Mouse (Mus musculus) kidney, postnatal 0 days (tissue): ENCODE results near the gene Erich3. TPM values are rescaled to one million over a fixed set of nuclear protein-coding genes. Genes with fewer than 3 reads are reported as not detected.

ENCODE experiments used
- ATAC-seq: fragments of 200-750 bp; cut with Nextera tagmentation; replicated peaks from 2 replicates; pipeline ENCODE4 v1.8.0; 2017; ENCODE audit warnings: low read depth, moderate number of reproducible peaks, moderate TSS enrichment, moderate library complexity; ENCODE audit not compliant: low FRiP score
- DNase-seq: peaks from one replicate; pipeline ENCODE4 v3.0.0-alpha.2; 2016; ENCODE audit warnings: low spot score
- H3K27ac ChIP-seq: fragments of 300-500 bp; sonication (generic); 2 replicates; pipeline ENCODE4 v1.5.1; 2014; ENCODE audit warnings: mild to moderate bottlenecking
- H3K27me3 ChIP-seq: fragments of 300-500 bp; sonication (generic); 2 replicates; pipeline ENCODE4 v1.6.1; 2014; ENCODE audit warnings: low read length, mixed read lengths; ENCODE audit not compliant: insufficient read depth
- H3K36me3 ChIP-seq: fragments of 300-500 bp; sonication (generic); 2 replicates; pipeline ENCODE4 v1.6.1; 2014; ENCODE audit warnings: low read length, mixed read lengths; ENCODE audit not compliant: insufficient read depth
- H3K4me1 ChIP-seq: fragments of 300-500 bp; sonication (generic); replicated peaks from 2 replicates; pipeline ENCODE4 v1.6.1; 2014; ENCODE audit warnings: antibody characterized with exemption, low read length, mixed read lengths; ENCODE audit not compliant: insufficient read depth
- H3K4me2 ChIP-seq: fragments of 300-500 bp; sonication (generic); 2 replicates; pipeline ENCODE4 v1.6.1; 2014; ENCODE audit warnings: mild to moderate bottlenecking, low read length, moderate library complexity, mixed read lengths
- H3K4me3 ChIP-seq: fragments of 300-500 bp; sonication (generic); replicated peaks from 2 replicates; pipeline ENCODE4 v1.5.1; 2014; ENCODE audit warnings: low read depth, low read length
- H3K9ac ChIP-seq: fragments of 300-500 bp; sonication (generic); 2 replicates; pipeline ENCODE4 v1.6.1; 2014; ENCODE audit warnings: low read depth, low read length
- H3K9me3 ChIP-seq: fragments of 300-500 bp; sonication (generic); replicated peaks from 2 replicates; pipeline ENCODE4 v1.6.1; 2016; ENCODE audit warnings: low read length, inconsistent platforms, mixed read lengths
- CTCF ChIP-seq: IDR thresholded peaks from 2 replicates; pipeline ENCODE4 v1.5.1; 2016; ENCODE audit warnings: antibody characterized with exemption, low read depth, mild to moderate bottlenecking, moderate library complexity
- WGBS: fragments of 180-500 bp; shearing (Covaris S2); extraction: QIAGEN DNeasy Blood & Tissue Kit; methylation state at CpG from one replicate; pipeline ENCODE4 v1.1.7; 2014; 5-methylcytosine and 5-hydroxymethylcytosine counted together
- polyA plus RNA-seq: library from polyadenylated mRNA; unstranded; fragments of >200 nt; fragmentation: Nextera tagmentation; extraction: Ambion mirVana; gene quantifications from 2 replicates; pipeline ENCODE4 v1.2.1, GENCODE M21; 2015

The Erich3 gene
- polyA plus RNA-seq, 1 experiment from 2014 or later, result not detected

DNA sequence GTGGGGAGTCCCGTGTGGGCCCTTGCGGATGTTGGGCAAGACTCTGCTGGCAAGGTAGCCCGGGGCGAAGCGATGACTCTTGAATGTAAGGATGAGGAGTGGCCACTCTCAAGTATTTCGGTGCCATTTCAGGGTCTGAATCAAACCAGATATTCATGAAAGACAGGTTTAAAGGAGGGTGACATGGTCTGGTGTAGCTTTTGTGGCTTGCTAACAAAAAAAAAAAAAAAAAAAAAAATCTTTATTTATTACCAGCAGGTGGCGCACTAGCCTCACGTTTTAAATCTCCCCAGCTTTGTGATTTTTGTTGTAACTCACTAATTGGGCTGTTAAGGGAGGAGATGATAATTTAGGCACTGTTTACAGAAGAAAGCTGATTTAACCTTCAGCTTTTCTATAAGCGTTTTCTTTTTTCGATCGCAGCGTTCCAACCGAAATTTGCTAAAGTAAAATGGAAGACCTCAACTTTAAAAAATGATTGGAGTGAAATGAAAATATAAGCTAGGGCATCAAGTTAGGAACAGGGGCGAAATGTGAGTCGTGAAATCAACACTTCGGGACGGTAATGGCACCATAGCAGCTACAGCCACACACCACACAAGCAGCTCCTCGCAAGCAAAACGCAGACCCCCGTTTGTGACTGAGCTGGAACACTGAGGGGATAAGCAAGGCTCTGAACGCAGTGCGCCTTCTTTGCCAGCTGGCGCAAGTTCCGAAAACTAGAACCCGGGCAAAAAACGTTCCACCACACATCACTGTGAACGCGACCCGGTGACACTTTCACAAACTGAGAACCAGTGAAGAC is 16.8 kb upstream of the Erich3 start:
- H3K4me1 ChIP-seq, result no peaks in the 10 kb centered on the region
- H3K9ac ChIP-seq, result no peak overlapping the region
- 42% methylated on average over 29 of the region's 29 CpGs for WGBS
- peak; percentile 69 for TF ChIP-seq CTCF
- ATAC-seq, result 0 out of 2 replicates have a peak, but pooled peaks have one; percentile 52
- no peaks in the 10 kb centered on the region for H3K9me3 ChIP-seq
- no peaks in the 10 kb centered on the region for H3K27me3 ChIP-seq
- H3K4me3 ChIP-seq, result peak overlapping the region; percentile 1; the same call in 1 of the 2 replicates
- H3K36me3 ChIP-seq, result no peaks in the 10 kb centered on the region
- DNase-seq, result peak; percentile 71
- H3K27ac ChIP-seq, result no peak overlapping the region
- peak overlapping the region; percentile 43 for H3K4me2 ChIP-seq

DNA sequence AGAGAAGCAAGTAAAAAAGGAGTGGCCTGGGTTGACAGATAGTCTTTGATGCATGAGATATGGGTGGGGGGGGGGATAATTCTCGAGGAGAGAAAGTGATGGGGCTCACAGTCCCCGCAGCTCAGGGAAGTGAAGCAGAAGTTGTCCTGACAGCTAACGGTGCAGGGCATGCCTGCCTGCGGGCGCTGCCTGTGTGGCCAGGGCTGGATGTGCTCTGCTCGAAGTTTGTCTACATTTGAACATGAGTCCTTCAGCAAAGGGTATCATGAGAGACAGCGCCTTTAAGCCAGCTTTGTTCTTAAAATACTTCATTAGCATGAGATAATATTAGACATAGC is 16.2 kb upstream of the Erich3 start:
- no peaks in the 10 kb centered on the region for H3K36me3 ChIP-seq
- ATAC-seq (no peak), DNase-seq (no peak)
- peak overlapping the region; percentile 43 for H3K4me2 ChIP-seq
- WGBS, result 48% methylated on average over 7 of the region's 7 CpGs
- H3K4me3 ChIP-seq, result peak overlapping the region; percentile 1; the same call in 1 of the 2 replicates
- no peak for TF ChIP-seq CTCF
- 0 out of 2 replicates have a peak, but pooled peaks cover under 1% of the 10 kb centered on the region for H3K27me3 ChIP-seq
- H3K9ac ChIP-seq, result no peak overlapping the region
- H3K27ac ChIP-seq, result no peak overlapping the region
- no peaks in the 10 kb centered on the region for H3K4me1 ChIP-seq
- H3K9me3 ChIP-seq, result no peaks in the 10 kb centered on the region

DNA sequence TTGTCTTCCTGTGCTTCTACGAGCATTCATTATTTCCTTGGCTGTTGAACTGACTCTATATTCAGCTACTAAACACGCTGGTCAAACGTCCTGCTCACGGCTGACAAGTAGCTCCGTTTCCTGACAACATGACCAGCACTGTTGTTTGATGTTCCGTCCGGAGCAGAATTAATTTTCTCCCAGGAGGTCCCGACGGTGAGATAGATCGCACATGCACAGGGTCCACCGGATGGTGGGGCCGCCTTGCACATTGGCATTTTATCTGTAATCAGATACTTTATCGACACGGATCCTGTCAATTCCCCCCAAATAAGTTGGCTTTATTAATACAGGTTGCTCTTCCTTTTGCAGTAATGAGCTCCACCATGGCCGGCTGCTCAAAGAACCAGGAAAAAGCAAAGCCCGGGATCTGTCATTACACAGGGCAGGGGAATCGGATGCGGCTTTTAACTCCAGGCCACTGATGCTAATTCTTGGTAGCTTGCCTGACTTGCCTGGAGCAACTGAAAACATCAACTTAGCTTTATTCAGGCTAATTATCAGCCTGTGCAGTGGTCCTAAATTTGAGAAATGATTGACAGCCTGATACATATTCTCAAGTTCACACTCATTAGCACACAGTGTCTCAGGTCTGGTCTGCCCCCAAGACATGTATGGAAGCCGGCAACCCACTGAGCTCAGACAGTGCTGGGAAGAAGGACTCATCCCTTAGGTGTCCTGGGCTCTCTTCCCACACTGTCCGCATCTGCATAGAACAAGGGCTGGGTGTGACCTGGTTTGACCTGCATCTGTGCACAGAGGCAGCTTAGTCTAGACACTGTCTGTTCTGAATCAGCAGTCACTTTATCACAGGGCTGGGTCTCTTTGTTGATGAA is 14.0 kb upstream of the Erich3 start:
- Histone ChIP-seq H3K4me3 (no peak overlapping the region), H3K27ac (no peak overlapping the region), H3K9ac (no peak overlapping the region), H3K9me3 (no peaks in the 10 kb centered on the region), H3K4me2 (no peak overlapping the region), H3K36me3 (no peaks in the 10 kb centered on the region), H3K4me1 (no peaks in the 10 kb centered on the region), H3K27me3 (0 out of 2 replicates have a peak, but pooled peaks cover 3% of the 10 kb centered on the region)
- no peak for TF ChIP-seq CTCF
- ATAC-seq, result no peak
- WGBS, result 59% methylated on average over 20 of the region's 20 CpGs
- DNase-seq, result no peak

- Histone ChIP-seq H3K9me3 (no peaks in the 10 kb centered on the region), H3K4me2 (no peak overlapping the region), H3K9ac (no peak overlapping the region), H3K4me1 (no peaks in the 10 kb centered on the region), H3K4me3 (no peak overlapping the region), H3K36me3 (no peaks in the 10 kb centered on the region), H3K27me3 (0 out of 2 replicates have a peak, but pooled peaks cover 3% of the 10 kb centered on the region), H3K27ac (no peak overlapping the region)
- DNase-seq (no peak), ATAC-seq (no peak)
- no peak for TF ChIP-seq CTCF
- 75% methylated on average over 10 of the region's 10 CpGs for WGBS
These were observed 12.4 kb upstream of the Erich3 start for GRCm38 (mm10) chr3:154651192-154651821.

DNA sequence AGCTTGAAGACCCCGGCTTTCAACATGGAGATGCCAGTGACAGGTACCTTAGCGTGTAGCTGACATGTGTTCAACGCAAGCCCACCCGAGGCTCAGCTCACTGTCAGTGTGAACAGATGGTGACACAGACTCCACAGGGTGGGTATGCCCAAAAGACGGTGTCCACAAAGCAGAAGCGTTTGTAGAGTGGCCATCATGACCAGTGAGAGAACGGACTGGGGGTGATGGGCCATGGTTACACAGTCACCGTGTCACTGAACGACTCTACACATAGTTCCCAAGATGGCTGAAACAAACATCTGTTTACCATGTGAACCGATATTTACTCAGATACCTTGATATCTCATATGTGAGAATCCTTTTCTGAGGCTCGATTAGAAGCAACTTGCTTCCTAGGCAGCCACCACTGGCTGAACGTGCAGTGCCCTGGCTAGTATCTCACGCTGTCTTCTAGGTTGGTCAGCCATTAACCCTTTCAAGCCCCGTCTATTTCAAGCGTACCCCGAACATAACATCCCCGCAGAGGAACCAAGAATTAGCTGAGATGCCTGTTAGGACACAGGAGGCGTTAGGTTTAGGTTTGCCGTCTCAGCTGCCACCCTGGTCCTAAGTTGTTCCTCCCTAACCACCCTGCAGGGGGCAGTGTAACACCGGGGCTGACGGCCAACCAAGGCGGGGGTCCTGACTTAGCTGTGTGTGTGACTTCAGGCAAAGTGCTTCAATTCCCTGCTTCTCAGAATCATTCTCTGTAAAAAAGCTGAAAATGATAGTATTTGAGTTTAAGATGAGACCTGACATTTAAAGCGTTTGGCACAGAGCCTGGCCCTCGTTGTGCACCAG is 10.9 kb upstream of the Erich3 start:
- 43% methylated on average over 24 of the region's 24 CpGs for WGBS
- Histone ChIP-seq H3K4me3 (no peak overlapping the region), H3K27ac (no peak overlapping the region), H3K9me3 (no peaks in the 10 kb centered on the region), H3K4me2 (no peak overlapping the region), H3K4me1 (no peaks in the 10 kb centered on the region), H3K9ac (no peak overlapping the region), H3K27me3 (0 out of 2 replicates have a peak, but pooled peaks cover 3% of the 10 kb centered on the region), H3K36me3 (no peaks in the 10 kb centered on the region)
- TF ChIP-seq CTCF, result peak; percentile 90
- ATAC-seq, result no peak; the same call in 1 of the 2 replicates
- DNase-seq, result peak; percentile 77
